In genomic region chr15:64025472-64025871, GRCm38 (mm10) we compare ENCODE assay signal across 15 mouse cellular contexts. TPM values are rescaled to one million over a fixed set of nuclear protein-coding genes. Genes with fewer than 3 reads are reported as not detected.
A peak's percentile ranks its signal among the peaks of the same experiment; 100 is the strongest.
DNase-seq lines count a peak whose midpoint lies in the region; ATAC-seq and TF ChIP-seq lines count a peak whose summit lies in the region.
"Had no signal": no experiment of that assay in that cellular context is flagged by ENCODE, and none has a peak within 500 bp of the region (broad histone marks: within the 10 kb centered on the region; RNA-seq: fewer than 3 reads in every experiment).

No protein-coding gene starts in this region.

- H3K27ac ChIP-seq in kidney, embryonic 15.5 days = peak overlapping the region; percentile 61
- no peak overlapping the region for H3K27ac ChIP-seq in lung, postnatal 0 days (ENCODE audit: low read length)

- no peaks in the 10 kb centered on the region for H3K36me3 ChIP-seq in kidney, embryonic 15.5 days
- H3K36me3 ChIP-seq in lung, postnatal 0 days (ENCODE audit: insufficient read depth, low read length) = no peaks in the 10 kb centered on the region

- no peak overlapping the region for H3K4me3 ChIP-seq in kidney, embryonic 15.5 days (replicated peaks)
- H3K4me3 ChIP-seq in lung, postnatal 0 days (ENCODE audit: low read depth, low read length) = no peak overlapping the region

- no peaks in the 10 kb centered on the region for H3K27me3 ChIP-seq in kidney, embryonic 15.5 days
- no peaks in the 10 kb centered on the region for H3K27me3 ChIP-seq in lung, postnatal 0 days (replicated peaks; ENCODE audit: insufficient read depth, low read length)

- peak; percentile 85 for DNase-seq in heart, adult 11 months
- no peak for DNase-seq in heart, postnatal 36 days
- DNase-seq in kidney, postnatal 25 days = no peak
- DNase-seq in right cerebral cortex, postnatal 14 days = peak; percentile 4
- DNase-seq in right cerebral cortex, adult 18-20 months = no peak
- no peak for DNase-seq in lung, postnatal 0 days (ENCODE audit: low spot score)
- DNase-seq in spleen, postnatal 36 days (ENCODE audit: low spot score in 2 of 2) = no peak
- DNase-seq: B cell, adult 2 months; cerebellum, adult 11-12 months; left cerebral cortex, postnatal 4 days had no signal

- TF ChIP-seq EP300 in lung, postnatal 0 days (IDR thresholded peaks at IDR 0.05) = no peak

- H3K4me2 ChIP-seq in kidney, embryonic 15.5 days = no peak overlapping the region
- no peak overlapping the region for H3K4me2 ChIP-seq in lung, postnatal 0 days (replicated peaks; ENCODE audit: low read depth, low read length)
- H3K4me2 ChIP-seq: liver, embryonic 11.5 days had no signal

- intact Hi-C loops in heart, postnatal 36 days (cut with DNase I) = no loop called here

- TF ChIP-seq CTCF in lung, postnatal 0 days (IDR thresholded peaks at IDR 0.05) = no peak

- peak; percentile 89 for ATAC-seq in kidney, embryonic 15.5 days (replicated peaks; ENCODE audit: low FRiP score)
- peak; percentile 58 for ATAC-seq in lung, postnatal 0 days
- ATAC-seq: forebrain, embryonic 14.5 days; hindbrain, embryonic 16.5 days; midbrain, embryonic 16.5 days had no signal

- WGBS in kidney, embryonic 15.5 days = 38% methylated on average over 6 of the region's 6 CpGs
- WGBS in lung, postnatal 0 days = 67% methylated on average over 6 of the region's 6 CpGs

- peaks cover 39% of the 10 kb centered on the region for H3K4me1 ChIP-seq in kidney, embryonic 15.5 days
- H3K4me1 ChIP-seq in lung, postnatal 0 days (ENCODE audit: insufficient read depth, low read depth, low read length) = peaks cover 6% of the 10 kb centered on the region; the same call in 1 of the 2 replicates

- no peaks in the 10 kb centered on the region for H3K9me3 ChIP-seq in kidney, embryonic 15.5 days (replicated peaks)
- no peaks in the 10 kb centered on the region for H3K9me3 ChIP-seq in lung, postnatal 0 days (ENCODE audit: low read length)

- H3K9ac ChIP-seq in kidney, embryonic 15.5 days = no peak overlapping the region
- H3K9ac ChIP-seq in lung, postnatal 0 days (replicated peaks; ENCODE audit: low read depth) = no peak overlapping the region

RNA-seq across cellular contexts. Expression of gene Fam49b, which starts 34.8 kb away (rescaled TPM):
- total RNA-seq in heart, postnatal 36 days (2021) = 10 to 100 TPM; 22.9 to 25.8 TPM
- polyA plus RNA-seq in kidney, embryonic 15.5 days (2015; fragmentation: Nextera tagmentation; extraction: Ambion mirVana) = 56.5 and 61.0 TPM in 2 replicates
- polyA plus RNA-seq in lung, postnatal 0 days (2015; fragmentation: Nextera tagmentation; extraction: Ambion mirVana) = 45.8 and 48.1 TPM in 2 replicates

Comparison
In these comparisons a context has a peak if more than half of its experiments do, and no peak if none do; other contexts are left out.
1. DNase-seq: peak in heart, adult 11 months (single experiment) and right cerebral cortex, postnatal 14 days (single experiment); none in heart, postnatal 36 days (0 of 2), kidney, postnatal 25 days (0 of 2), right cerebral cortex, adult 18-20 months (single experiment), lung, postnatal 0 days (single experiment) and spleen, postnatal 36 days (0 of 2).